19 mouse cellular contexts compared by ENCODE assay signal in genomic region chr1:180031705-180032548, GRCm38 (mm10).
DNase-seq lines count a peak whose midpoint lies in the region; ATAC-seq and TF ChIP-seq lines count a peak whose summit lies in the region.
"Had no signal": no experiment of that assay in that cellular context is flagged by ENCODE, and none has a peak within 500 bp of the region (broad histone marks: within the 10 kb centered on the region; RNA-seq: fewer than 3 reads in every experiment).

No protein-coding gene starts in this region.

- peak; percentile 86 for ATAC-seq in liver, embryonic 13.5 days (ENCODE audit: low read depth)
- ATAC-seq in liver, postnatal 0 days: peak; percentile 48
- ATAC-seq: forebrain, embryonic 15.5 days; hindbrain, postnatal 0 days had no signal

- H3K27me3 ChIP-seq in MEL (ENCODE audit: control insufficient read depth in 1 of 2, insufficient read depth in 2 of 2, low read length in 2 of 2): no peaks in the 10 kb centered on the region
- no peaks in the 10 kb centered on the region for H3K27me3 ChIP-seq in liver, embryonic 13.5 days
- H3K27me3 ChIP-seq in liver, postnatal 0 days (ENCODE audit: insufficient read depth, low read length): no peaks in the 10 kb centered on the region
- H3K27me3 ChIP-seq: forebrain, embryonic 15.5 days; heart, embryonic 15.5 days; hindbrain, embryonic 13.5 days had no signal

- H3K27ac ChIP-seq in MEL (ENCODE audit: control insufficient read depth, low read depth, low read length): peak overlapping the region; percentile 40
- H3K27ac ChIP-seq in liver, embryonic 13.5 days: peak overlapping the region; percentile 81
- no peak overlapping the region for H3K27ac ChIP-seq in liver, postnatal 0 days (ENCODE audit: low read depth)
- H3K27ac ChIP-seq: embryonic facial prominence, embryonic 10.5 days; forebrain, embryonic 15.5 days; heart, adult 2 months; heart, embryonic 15.5 days; hindbrain, embryonic 13.5 days; hindbrain, postnatal 0 days had no signal

- 49% methylated on average over 5 of the region's 5 CpGs for WGBS in liver, embryonic 13.5 days (ENCODE audit: insufficient replicate concordance)
- WGBS in liver, postnatal 0 days (ENCODE audit: insufficient replicate concordance): 78% methylated on average over 5 of the region's 5 CpGs

- TF ChIP-seq POLR2A in MEL (IDR thresholded peaks at IDR 0.05; ENCODE audit: control insufficient read depth in 1 of 2, insufficient read depth in 1 of 2, low read depth in 1 of 2, low read length in 2 of 2, poor library complexity in 1 of 2): no peak

- H3K79me2 ChIP-seq in MEL (ENCODE audit: control insufficient read depth, insufficient read depth, low read length, poor library complexity): no peaks in the 10 kb centered on the region

- peak; percentile 66 for DNase-seq in MEL (ENCODE audit: low read depth, low spot score)
- DNase-seq in MEL-GATA-1-ER (ENCODE audit: extremely low read depth, low read depth): peak; percentile 49
- DNase-seq in liver, embryonic 13.5 days: peak; percentile 26
- DNase-seq in liver, postnatal 0 days: no peak
- no peak for DNase-seq in lung, adult 18-20 months
- DNase-seq in urinary bladder, postnatal 25 days (ENCODE audit: low spot score): no peak
- no peak for DNase-seq in lung, postnatal 4 days
- DNase-seq: adrenal gland, postnatal 10 days; cerebellum, adult 18-20 months; cerebellum, postnatal 10 days; gastrocnemius, postnatal 10 days; heart, adult 2 months; heart, postnatal 14 days had no signal

- H3K4me1 ChIP-seq in MEL (ENCODE audit: control insufficient read depth in 1 of 2, insufficient read depth in 2 of 2, low read length in 2 of 2): peaks cover 4 to 7% of the 10 kb centered on the region in 2 experiments; a peak in 3 of 4 replicates
- H3K4me1 ChIP-seq in liver, embryonic 13.5 days (replicated peaks): peaks cover 32% of the 10 kb centered on the region
- no peaks in the 10 kb centered on the region for H3K4me1 ChIP-seq in liver, postnatal 0 days (ENCODE audit: insufficient read depth)
- H3K4me1 ChIP-seq: embryonic facial prominence, embryonic 10.5 days; forebrain, embryonic 15.5 days; heart, embryonic 15.5 days; hindbrain, embryonic 13.5 days had no signal

- no peaks in the 10 kb centered on the region for H3K9me3 ChIP-seq in MEL (replicated peaks; ENCODE audit: insufficient read depth, low read length)
- no peaks in the 10 kb centered on the region for H3K9me3 ChIP-seq in liver, embryonic 13.5 days (replicated peaks)
- H3K9me3 ChIP-seq in liver, postnatal 0 days (ENCODE audit: low read length): no peaks in the 10 kb centered on the region
- H3K9me3 ChIP-seq: embryonic facial prominence, embryonic 10.5 days; forebrain, embryonic 15.5 days; heart, embryonic 15.5 days; hindbrain, embryonic 13.5 days had no signal

- no peak for TF ChIP-seq CTCF in MEL (IDR thresholded peaks at IDR 0.05 in 2 of 3, conservative IDR thresholded peaks at IDR 0.05 in 1 of 3; ENCODE audit: control insufficient read depth in 1 of 3, insufficient read depth in 1 of 3, low read depth in 2 of 3, low read length in 3 of 3, poor library complexity in 1 of 3, severe bottlenecking in 1 of 3)
- no peak for TF ChIP-seq CTCF in liver, postnatal 0 days (IDR thresholded peaks at IDR 0.05; ENCODE audit: low read depth)

- H3K9ac ChIP-seq in MEL (ENCODE audit: control insufficient read depth, low read depth, low read length, poor library complexity, severe bottlenecking): no peak overlapping the region
- no peak overlapping the region for H3K9ac ChIP-seq in liver, embryonic 13.5 days
- H3K9ac ChIP-seq in liver, postnatal 0 days (replicated peaks): no peak overlapping the region
- H3K9ac ChIP-seq: forebrain, embryonic 15.5 days; heart, embryonic 15.5 days; hindbrain, embryonic 13.5 days had no signal

- peak; percentile 59 to 69 for TF ChIP-seq EP300 in MEL (IDR thresholded peaks at IDR 0.05; ENCODE audit: low read depth in 1 of 2, low read length in 2 of 2)
- TF ChIP-seq EP300 in liver, postnatal 0 days (IDR thresholded peaks at IDR 0.05; ENCODE audit: low read depth): peak; percentile 46; the same call in 1 of the 2 replicates

- no peak for TF ChIP-seq RAD21 in MEL (IDR thresholded peaks at IDR 0.05; ENCODE audit: low read depth, low read length)

- peak overlapping the region; percentile 1 to 30; a peak in 3 of 4 replicates for H3K4me3 ChIP-seq in MEL (ENCODE audit: control insufficient read depth in 1 of 2, insufficient read depth in 1 of 2, low read depth in 2 of 2, low read length in 2 of 2)
- H3K4me3 ChIP-seq in liver, embryonic 13.5 days (replicated peaks): no peak overlapping the region
- no peak overlapping the region for H3K4me3 ChIP-seq in liver, postnatal 0 days (ENCODE audit: low read depth, low read length)
- H3K4me3 ChIP-seq: embryonic facial prominence, embryonic 10.5 days; forebrain, embryonic 15.5 days; heart, adult 2 months; heart, embryonic 15.5 days; hindbrain, embryonic 13.5 days had no signal

- H3K4me2 ChIP-seq in liver, embryonic 13.5 days: peak overlapping the region; percentile 50
- no peak overlapping the region for H3K4me2 ChIP-seq in liver, postnatal 0 days (ENCODE audit: low read depth, low read length)
- H3K4me2 ChIP-seq: forebrain, embryonic 15.5 days; heart, embryonic 11.5 days; heart, embryonic 15.5 days; hindbrain, embryonic 13.5 days had no signal

- peaks cover 1 to 9% of the 10 kb centered on the region in 2 experiments; a peak in 2 of 4 replicates for H3K36me3 ChIP-seq in MEL (ENCODE audit: control insufficient read depth in 1 of 2, insufficient read depth in 2 of 2, low read length in 2 of 2)
- H3K36me3 ChIP-seq in liver, embryonic 13.5 days: no peaks in the 10 kb centered on the region
- H3K36me3 ChIP-seq in liver, postnatal 0 days (replicated peaks; ENCODE audit: insufficient read depth, low read length): no peaks in the 10 kb centered on the region
- H3K36me3 ChIP-seq: embryonic facial prominence, embryonic 10.5 days; forebrain, embryonic 15.5 days; heart, embryonic 15.5 days had no signal

TF ChIP-seq in MEL, 35 proteins besides CTCF, POLR2A, EP300 and RAD21:
- no peak for TF ChIP-seq ZC3H11A (IDR thresholded peaks at IDR 0.05; ENCODE audit: low read depth, low read length)
- 0 out of 2 replicates have a peak, but pooled peaks have one; percentile 33 for TF ChIP-seq RCOR1 (IDR thresholded peaks at IDR 0.05; ENCODE audit: low read depth, low read length)
- TF ChIP-seq POLR2AphosphoS2 (IDR thresholded peaks at IDR 0.05; ENCODE audit: low read length): no peak
- TF ChIP-seq ETS1 (IDR thresholded peaks at IDR 0.05; ENCODE audit: low read depth, low read length): 0 out of 2 replicates have a peak, but pooled peaks have one; percentile 17
- TF ChIP-seq TAL1 (IDR thresholded peaks at IDR 0.05; ENCODE audit: low read length): peak; percentile 54
- TF ChIP-seq MYC (IDR thresholded peaks at IDR 0.05; ENCODE audit: low read depth, low read length): no peak
- TF ChIP-seq USF2 (IDR thresholded peaks at IDR 0.05; ENCODE audit: borderline replicate concordance in 1 of 2, insufficient read depth in 1 of 2, low read depth in 1 of 2, low read length in 2 of 2): no peak
- TF ChIP-seq E2F4 (IDR thresholded peaks at IDR 0.05; ENCODE audit: borderline replicate concordance, low read depth, low read length): no peak
- TF ChIP-seq GATA1 (IDR thresholded peaks at IDR 0.05; ENCODE audit: low read depth, low read length): peak; percentile 56; the same call in 1 of the 2 replicates
- no peak for TF ChIP-seq GABPA (IDR thresholded peaks at IDR 0.05; ENCODE audit: low read depth, low read length)
- no peak for TF ChIP-seq MAZ (IDR thresholded peaks at IDR 0.05; ENCODE audit: low read depth, low read length)
- no peak; the same call in 1 of the 2 replicates for TF ChIP-seq BHLHE40 (IDR thresholded peaks at IDR 0.05; ENCODE audit: borderline replicate concordance, low read depth, low read length)
- no peak for TF ChIP-seq MEF2A (IDR thresholded peaks at IDR 0.05; ENCODE audit: extremely low read depth, insufficient replicate concordance, low read depth, low read length, poor library complexity, severe bottlenecking)
- no peak for TF ChIP-seq MAFK (IDR thresholded peaks at IDR 0.05; ENCODE audit: borderline replicate concordance, low read depth, low read length)
- TF ChIP-seq MAX (IDR thresholded peaks at IDR 0.05; ENCODE audit: low read length): peak; percentile 49; the same call in 1 of the 2 replicates
- TF ChIP-seq MXI1 (IDR thresholded peaks at IDR 0.05; ENCODE audit: low read depth, low read length): peak; percentile 63; the same call in 1 of the 2 replicates
- TF ChIP-seq UBTF (IDR thresholded peaks at IDR 0.05; ENCODE audit: borderline replicate concordance, insufficient read depth, low read depth, low read length): no peak
- TF ChIP-seq TCF12 (IDR thresholded peaks at IDR 0.05; ENCODE audit: low read depth, low read length): peak; percentile 73; the same call in 1 of the 2 replicates
- no peak for TF ChIP-seq USF1 (IDR thresholded peaks at IDR 0.05; ENCODE audit: low read depth, low read length)
- TF ChIP-seq NRF1 (IDR thresholded peaks at IDR 0.05; ENCODE audit: insufficient read depth, low read depth, low read length, poor library complexity, severe bottlenecking): no peak

Comparison
In these comparisons a context has a peak if more than half of its experiments do, and no peak if none do; other contexts are left out.
1. DNase-seq: peak in MEL (single experiment), MEL-GATA-1-ER (single experiment) and liver, embryonic 13.5 days (single experiment); none in liver, postnatal 0 days (single experiment), lung, adult 18-20 months (0 of 2), urinary bladder, postnatal 25 days (single experiment) and lung, postnatal 4 days (0 of 2).
2. H3K4me3 ChIP-seq: peak in MEL (2 of 2); none in liver, embryonic 13.5 days (single experiment) and liver, postnatal 0 days (single experiment).